Mouse (Mus musculus): ENCODE results near the gene Zfyve21.

DNA sequence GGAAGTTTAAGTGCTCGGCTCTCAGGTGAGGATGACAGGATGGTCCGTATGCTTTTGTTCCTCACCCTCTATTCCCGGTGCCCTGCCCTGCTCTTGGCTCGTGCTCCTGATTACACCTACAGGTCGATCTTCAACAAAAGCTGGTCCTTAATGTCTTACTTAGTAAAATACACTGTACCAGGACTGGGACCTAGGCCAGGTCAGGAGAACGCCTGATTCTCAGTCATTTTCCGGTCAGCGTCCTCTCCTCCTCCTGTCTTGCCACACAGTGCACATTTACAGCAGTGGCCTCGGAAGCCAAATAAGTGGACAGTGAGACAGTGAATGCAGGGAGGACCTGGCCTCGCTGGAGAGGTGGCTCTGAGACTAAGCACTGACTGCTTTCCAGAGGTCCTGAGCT lies 43.3 kb upstream of the Zfyve21 start:
- no peak for TF ChIP-seq FLI1 (IDR thresholded peaks at IDR 0.05; ENCODE audit: low read length)
- no peak for TF ChIP-seq GATA1 (IDR thresholded peaks at IDR 0.05; ENCODE audit: borderline replicate concordance, low read length)
